ENCODE assay signal across 10 mouse cellular contexts in genomic region chr7:69949647-69950121, GRCm38 (mm10).
DNase-seq lines count a peak whose midpoint lies in the region; ATAC-seq lines count a peak whose summit lies in the region.
"Had no signal": no experiment of that assay in that cellular context is flagged by ENCODE, and none has a peak within 500 bp of the region (broad histone marks: within the 10 kb centered on the region; RNA-seq: fewer than 3 reads in every experiment).

No protein-coding gene starts in this region.

- H3K27me3 ChIP-seq in lung, embryonic 16.5 days (ENCODE audit: control insufficient read depth, insufficient read depth, low read depth, low read length), result no peaks in the 10 kb centered on the region
- peaks cover 34% of the 10 kb centered on the region for H3K27me3 ChIP-seq in forebrain, embryonic 14.5 days (replicated peaks; ENCODE audit: control insufficient read depth, insufficient read depth, low read length)
- 0 out of 2 replicates have a peak, but pooled peaks cover 2% of the 10 kb centered on the region for H3K27me3 ChIP-seq in limb, embryonic 13.5 days

- H3K4me3 ChIP-seq in lung, embryonic 16.5 days (ENCODE audit: low read length), result no peak overlapping the region
- no peak overlapping the region for H3K4me3 ChIP-seq in forebrain, embryonic 14.5 days (ENCODE audit: low read depth, low read length)
- no peak overlapping the region for H3K4me3 ChIP-seq in limb, embryonic 13.5 days

- H3K9me3 ChIP-seq in lung, embryonic 16.5 days (ENCODE audit: control insufficient read depth, low read length), result no peaks in the 10 kb centered on the region
- H3K9me3 ChIP-seq in forebrain, embryonic 14.5 days (replicated peaks; ENCODE audit: control insufficient read depth, low read length), result no peaks in the 10 kb centered on the region
- H3K9me3 ChIP-seq in limb, embryonic 13.5 days, result no peaks in the 10 kb centered on the region

- no peaks in the 10 kb centered on the region for H3K4me1 ChIP-seq in lung, embryonic 16.5 days (replicated peaks; ENCODE audit: control insufficient read depth, insufficient read depth, low read length)
- peaks cover 16% of the 10 kb centered on the region for H3K4me1 ChIP-seq in forebrain, embryonic 14.5 days (ENCODE audit: control insufficient read depth, insufficient read depth, low read length)
- peaks cover 9% of the 10 kb centered on the region for H3K4me1 ChIP-seq in limb, embryonic 13.5 days

- DNase-seq in lung, postnatal 4 days, result no peak
- DNase-seq in forebrain, embryonic 14.5 days (ENCODE audit: low spot score), result peak; percentile 76
- no peak for DNase-seq in left cerebral cortex, adult 9 months (ENCODE audit: low spot score in 2 of 2)
- DNase-seq in lung, postnatal 14 days, result no peak
- DNase-seq: lung, postnatal 10 days had no signal

- 0 out of 2 replicates have a peak, but pooled peaks have one; percentile 38 for ATAC-seq in lung, embryonic 16.5 days (ENCODE audit: low read depth)
- peak; percentile 78 for ATAC-seq in forebrain, embryonic 14.5 days
- no peak; the same call in 1 of the 2 replicates for ATAC-seq in limb, embryonic 13.5 days (ENCODE audit: low FRiP score, low read depth)
- ATAC-seq in megakaryocyte-erythroid progenitor cell, adult 5-6 weeks (replicated peaks; ENCODE audit: low FRiP score, low TSS enrichment, poor library complexity, severe bottlenecking), result no peak
- ATAC-seq in monocyte, adult 5-6 weeks (replicated peaks; ENCODE audit: insufficient number of reproducible peaks, low FRiP score, low TSS enrichment, poor library complexity, severe bottlenecking), result no peak

- no peak overlapping the region for H3K9ac ChIP-seq in lung, embryonic 16.5 days (ENCODE audit: low read length)
- no peak overlapping the region for H3K9ac ChIP-seq in forebrain, embryonic 14.5 days (ENCODE audit: low read length)
- no peak overlapping the region for H3K9ac ChIP-seq in limb, embryonic 13.5 days

- H3K4me2 ChIP-seq in lung, embryonic 16.5 days (ENCODE audit: low read depth, low read length), result peak overlapping the region; percentile 5; the same call in 1 of the 2 replicates
- H3K4me2 ChIP-seq in forebrain, embryonic 14.5 days (ENCODE audit: low read length), result peak overlapping the region; percentile 26
- H3K4me2 ChIP-seq in limb, embryonic 13.5 days (replicated peaks), result peak overlapping the region; percentile 26

- H3K27ac ChIP-seq in lung, embryonic 16.5 days (ENCODE audit: low read length), result no peak overlapping the region
- no peak overlapping the region for H3K27ac ChIP-seq in forebrain, embryonic 14.5 days (ENCODE audit: low read depth, low read length)
- H3K27ac ChIP-seq in limb, embryonic 13.5 days, result no peak overlapping the region

- 33% methylated on average over 10 of the region's 10 CpGs for WGBS in lung, embryonic 16.5 days
- 2% methylated on average over 10 of the region's 10 CpGs for WGBS in forebrain, embryonic 14.5 days
- WGBS in limb, embryonic 13.5 days, result 22% methylated on average over 10 of the region's 10 CpGs

- H3K36me3 ChIP-seq in lung, embryonic 16.5 days (ENCODE audit: control insufficient read depth, insufficient read depth, low read length), result no peaks in the 10 kb centered on the region
- no peaks in the 10 kb centered on the region for H3K36me3 ChIP-seq in forebrain, embryonic 14.5 days (ENCODE audit: control insufficient read depth, insufficient read depth, low read length)
- H3K36me3 ChIP-seq in limb, embryonic 13.5 days, result no peaks in the 10 kb centered on the region
- H3K36me3 ChIP-seq: G1E had no signal

Comparison
In these comparisons a context has a peak if more than half of its experiments do, and no peak if none do; other contexts are left out.
1. ATAC-seq: peak in lung, embryonic 16.5 days (single experiment) and forebrain, embryonic 14.5 days (single experiment); none in limb, embryonic 13.5 days (single experiment), megakaryocyte-erythroid progenitor cell, adult 5-6 weeks (single experiment) and monocyte, adult 5-6 weeks (single experiment).
2. Peak in every context shown above with its lines, with median percentiles within 50 percentile points of each other: H3K4me2 ChIP-seq.